Mouse (Mus musculus) kidney, postnatal 25 days (tissue): ENCODE measurements around the gene Fat3.

Experiments
- DNase-seq, 2 experiments: peaks; one replicate each; pipeline ENCODE4 v3.0.0; 2021; ENCODE audit warnings: mixed read lengths in 2 of 2

Fat3 gene

GRCm38 (mm10) chr9:15994762-15995161 lies 506.3 kb downstream of the Fat3 start:
- DNase-seq, result no peak

GRCm38 (mm10) chr9:15994177-15994576 lies 506.9 kb downstream of the Fat3 start:
- DNase-seq, result no peak

GRCm38 (mm10) chr9:15992158-15992846 lies 508.8 kb downstream of the Fat3 start:
- no peak for DNase-seq

GRCm38 (mm10) chr9:15978317-15978716 lies 522.8 kb downstream of the Fat3 start:
- no peak for DNase-seq

GRCm38 (mm10) chr9:15976959-15977663 lies 524.0 kb downstream of the Fat3 start:
- DNase-seq, result peak in 1 of 2 experiments; percentile 4

GRCm38 (mm10) chr9:15975999-15976398 lies 525.1 kb downstream of the Fat3 start:
- no peak for DNase-seq

- DNase-seq, result no peak
These were observed 528.9 kb downstream of the Fat3 start for GRCm38 (mm10) chr9:15972201-15972600.

- no peak for DNase-seq
These were observed 529.7 kb downstream of the Fat3 start for GRCm38 (mm10) chr9:15971393-15971792.

GRCm38 (mm10) chr9:15964198-15964597 lies 536.9 kb downstream of the Fat3 start:
- peak in 1 of 2 experiments; percentile 12 for DNase-seq

- DNase-seq, result no peak
These were observed 538.2 kb downstream of the Fat3 start for GRCm38 (mm10) chr9:15962886-15963285.

GRCm38 (mm10) chr9:15958224-15958787 lies 542.8 kb downstream of the Fat3 start:
- DNase-seq, result peak in 1 of 2 experiments; percentile 24

GRCm38 (mm10) chr9:15957816-15958215 lies 543.3 kb downstream of the Fat3 start:
- DNase-seq, result no peak

GRCm38 (mm10) chr9:15955147-15955782 lies 545.8 kb downstream of the Fat3 start:
- DNase-seq, result no peak

- DNase-seq, result no peak
These were observed 546.8 kb downstream of the Fat3 start for GRCm38 (mm10) chr9:15954338-15954704.

- DNase-seq, result no peak
These were observed 547.3 kb downstream of the Fat3 start for GRCm38 (mm10) chr9:15953585-15954337.

GRCm38 (mm10) chr9:15948086-15948485 lies 553.0 kb downstream of the Fat3 start:
- no peak for DNase-seq

GRCm38 (mm10) chr9:15944182-15944581 lies 556.9 kb downstream of the Fat3 start:
- no peak for DNase-seq

- DNase-seq, result no peak
These were observed 557.5 kb downstream of the Fat3 start for GRCm38 (mm10) chr9:15943486-15944153.

GRCm38 (mm10) chr9:15941818-15942217 lies 559.3 kb downstream of the Fat3 start:
- no peak for DNase-seq

- DNase-seq, result no peak
These were observed 560.0 kb downstream of the Fat3 start for GRCm38 (mm10) chr9:15940933-15941673.

- DNase-seq, result peak in 1 of 2 experiments; percentile 6
These were observed 561.5 kb downstream of the Fat3 start for GRCm38 (mm10) chr9:15939594-15939993.
